Mouse (Mus musculus) mature B cell (primary cell): Measurements from ENCODE around the gene Prph.

Experiments used
- in situ Hi-C: fragments of 300-500 bp; cut with MboI; formaldehyde crosslinking; loops from 2 replicates; pipeline ENCODE4 v1.14.3; 2019

Prph gene

DNA sequence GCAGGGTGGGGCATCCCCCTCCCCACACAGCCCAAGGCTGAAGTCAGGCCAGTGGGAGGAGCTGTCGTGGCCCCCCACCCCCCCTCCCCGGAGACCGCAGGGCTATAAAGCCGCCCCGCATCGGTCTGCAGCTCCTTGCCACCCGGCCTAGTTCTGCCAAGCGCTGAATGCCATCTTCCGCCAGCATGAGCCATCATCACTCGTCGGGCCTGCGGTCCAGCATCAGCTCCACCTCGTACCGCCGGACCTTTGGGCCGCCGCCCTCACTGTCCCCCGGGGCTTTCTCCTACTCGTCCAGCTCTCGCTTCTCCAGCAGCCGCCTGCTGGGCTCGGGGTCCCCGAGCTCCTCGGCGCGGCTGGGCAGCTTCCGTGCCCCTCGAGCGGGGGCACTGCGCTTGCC lies at the start of gene Prph:
TSS of gene Prph (plus strand) at position 135 of the 400 bp plus-strand sequence.
- in situ Hi-C loops, result no loop called here

GRCm38 (mm10) chr15:99008801-99009241 lies 46.2 kb upstream of the Prph start:
- in situ Hi-C loops, result no loop called here

DNA sequence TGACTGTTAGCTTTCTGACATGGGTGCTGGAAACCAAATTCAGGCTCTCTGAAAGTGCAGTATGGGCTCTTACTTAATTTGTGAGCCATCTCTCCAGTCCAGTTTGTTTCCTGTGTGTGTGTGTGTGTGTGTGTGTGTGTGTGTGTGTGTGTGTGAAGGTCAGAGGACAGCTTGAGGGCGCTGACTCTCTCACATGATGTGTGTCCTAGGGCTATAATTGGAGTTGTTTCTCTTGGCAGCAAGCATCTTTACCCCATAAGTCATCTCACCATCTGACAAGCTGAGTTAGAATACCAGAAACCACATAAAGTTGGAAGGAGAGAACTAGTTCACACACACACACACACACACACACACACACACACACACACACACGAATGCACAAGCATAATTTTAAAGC lies 44.1 kb upstream of the Prph start:
- in situ Hi-C loops, result no loop called here

- in situ Hi-C loops, result no loop called here
Measured at GRCm38 (mm10) chr15:99011946-99012345, 43.0 kb upstream of the Prph start.

GRCm38 (mm10) chr15:99014496-99015030 lies 40.4 kb upstream of the Prph start:
- in situ Hi-C loops, result no loop called here

- in situ Hi-C loops, result no loop called here
Measured at GRCm38 (mm10) chr15:99017355-99017761, 37.6 kb upstream of the Prph start.

DNA sequence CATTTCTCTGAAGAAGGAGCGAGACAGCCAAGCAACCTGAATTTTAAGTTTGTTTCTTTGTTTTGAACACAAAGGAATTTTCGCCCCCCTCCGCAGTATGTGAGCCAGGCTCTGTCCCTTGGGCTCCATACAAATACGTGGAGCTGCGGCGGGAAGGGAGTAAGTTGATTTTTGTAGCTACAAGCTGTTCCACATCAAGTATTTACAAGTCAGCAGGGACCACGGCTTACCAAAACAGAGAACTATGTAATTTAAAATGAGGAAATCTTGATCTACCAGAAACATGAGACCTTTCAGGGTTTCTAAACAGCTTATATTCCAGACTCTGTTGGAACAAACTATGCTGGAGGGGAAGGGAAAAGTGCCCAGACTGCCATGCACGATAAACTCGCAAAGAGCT lies 37.0 kb upstream of the Prph start:
- in situ Hi-C loops, result no loop called here

DNA sequence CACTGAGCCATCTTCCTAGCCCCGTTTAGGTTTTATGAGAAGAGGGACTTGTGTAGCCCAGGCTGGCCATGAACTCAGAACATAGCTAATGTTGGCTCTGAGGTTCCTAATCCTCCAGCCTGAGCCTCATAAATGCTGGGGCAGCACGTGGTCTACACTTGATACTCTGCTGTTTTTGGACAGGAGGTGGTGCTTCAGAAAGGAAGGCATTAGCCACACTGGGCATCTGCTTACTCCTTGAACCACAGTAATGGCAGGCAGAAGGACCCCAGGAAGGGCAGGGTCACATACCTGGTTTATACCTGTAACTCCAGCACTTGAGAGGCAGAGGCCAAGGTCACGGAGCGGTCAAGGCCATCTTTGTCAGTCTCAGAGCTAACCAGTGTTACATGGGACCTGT lies 36.3 kb upstream of the Prph start:
- in situ Hi-C loops, result no loop called here

- in situ Hi-C loops, result no loop called here
Measured at GRCm38 (mm10) chr15:99019436-99019835, 35.5 kb upstream of the Prph start.

DNA sequence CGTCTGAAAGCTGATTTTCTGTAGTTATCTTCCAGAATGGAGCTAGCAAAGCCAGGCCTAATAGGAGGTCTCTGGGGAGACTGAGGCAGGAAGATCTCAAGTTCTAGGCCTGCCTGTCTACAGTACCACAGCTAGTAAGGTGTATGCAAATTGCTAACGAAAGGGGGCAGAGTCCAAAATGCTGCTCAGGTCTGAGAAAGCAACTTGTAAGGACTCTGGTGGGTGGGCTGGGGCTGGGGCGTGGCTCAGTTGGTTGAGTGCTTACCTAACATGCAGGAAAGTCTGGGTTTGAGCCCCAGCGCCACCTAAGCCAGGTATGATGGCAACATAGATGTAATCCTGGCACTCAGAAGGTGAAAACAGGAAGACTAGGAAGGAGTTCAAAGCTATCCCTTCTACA lies 34.8 kb upstream of the Prph start:
- in situ Hi-C loops, result no loop called here

DNA sequence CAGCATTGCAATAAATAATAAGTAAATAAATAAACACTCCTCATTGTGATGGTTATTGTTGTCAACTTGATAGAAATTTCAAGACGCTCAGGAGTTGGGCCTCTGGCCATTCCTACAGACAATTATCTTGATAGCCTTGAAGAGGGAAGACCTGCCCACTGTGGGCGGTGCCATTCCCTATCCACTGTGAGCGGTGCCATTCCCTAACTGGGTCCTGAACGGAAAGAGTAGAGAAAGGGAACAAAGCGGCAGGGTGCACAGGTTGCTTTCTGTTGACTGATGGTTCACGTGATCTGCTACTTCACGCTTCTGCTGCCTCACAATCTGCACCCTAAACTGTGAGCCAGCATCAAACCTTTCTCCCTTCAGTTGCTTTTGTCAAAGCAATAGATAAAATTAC lies 33.7 kb upstream of the Prph start:
- in situ Hi-C loops, result no loop called here

GRCm38 (mm10) chr15:99024668-99025314 lies 30.2 kb upstream of the Prph start:
- in situ Hi-C loops, result no loop called here

GRCm38 (mm10) chr15:99025414-99025813 lies 29.6 kb upstream of the Prph start:
- in situ Hi-C loops, result no loop called here

DNA sequence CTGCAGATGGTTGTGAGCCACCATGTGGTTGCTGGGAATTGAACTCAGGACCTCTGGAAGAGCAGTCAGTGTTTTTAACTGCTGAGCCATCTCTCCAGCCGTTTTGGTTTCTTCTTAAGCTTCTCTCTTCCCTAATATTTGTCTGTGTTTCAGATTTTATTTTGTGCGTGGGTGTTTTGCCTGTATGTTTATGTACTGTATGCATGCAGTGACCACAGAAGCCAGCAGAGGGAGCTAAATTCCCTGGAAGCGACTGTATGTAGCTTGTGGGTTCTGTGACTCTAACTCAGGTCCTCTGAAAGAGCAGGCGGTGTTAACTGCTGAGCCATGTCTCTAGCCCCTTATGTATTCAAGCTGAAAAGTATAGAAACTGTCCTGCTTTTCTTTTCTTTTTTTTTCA lies 28.7 kb upstream of the Prph start:
- in situ Hi-C loops, result no loop called here

GRCm38 (mm10) chr15:99027116-99027515 lies 27.9 kb upstream of the Prph start:
- in situ Hi-C loops, result no loop called here

DNA sequence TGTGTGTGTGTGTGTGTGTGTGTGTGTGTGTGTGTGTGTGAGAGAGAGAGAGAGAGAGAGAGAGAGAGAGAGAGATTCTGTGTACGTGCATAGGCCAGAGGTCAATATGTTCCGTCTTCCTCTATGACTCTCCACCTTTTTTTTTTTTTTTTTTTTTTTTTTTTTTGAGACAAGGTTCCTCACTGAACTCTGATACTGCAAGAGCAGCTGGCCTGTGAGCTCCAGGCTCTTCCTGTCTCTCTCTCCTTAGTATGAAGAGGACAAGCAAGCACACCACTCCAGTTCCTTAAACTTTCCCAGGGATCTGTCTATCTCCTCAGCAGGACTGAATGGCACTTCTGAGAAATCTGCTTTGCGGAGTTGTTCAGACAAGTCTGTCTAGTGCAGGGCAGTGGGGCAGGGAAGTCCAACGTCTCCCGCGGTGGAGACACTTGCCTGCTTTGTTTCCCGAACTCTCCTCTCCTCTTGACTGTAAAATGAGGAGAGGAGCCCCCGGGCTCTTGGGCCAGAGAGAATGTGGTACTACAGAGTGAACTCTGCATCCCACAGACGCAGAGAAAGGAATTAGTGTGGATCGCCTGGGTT lies 26.0 kb upstream of the Prph start:
- in situ Hi-C loops, result no loop called here

- in situ Hi-C loops, result no loop called here
Measured at GRCm38 (mm10) chr15:99029619-99030584, 25.1 kb upstream of the Prph start, which contains the start of gene Tuba1c. TSS of gene Tuba1c (plus strand) at chr15:99029891.

DNA sequence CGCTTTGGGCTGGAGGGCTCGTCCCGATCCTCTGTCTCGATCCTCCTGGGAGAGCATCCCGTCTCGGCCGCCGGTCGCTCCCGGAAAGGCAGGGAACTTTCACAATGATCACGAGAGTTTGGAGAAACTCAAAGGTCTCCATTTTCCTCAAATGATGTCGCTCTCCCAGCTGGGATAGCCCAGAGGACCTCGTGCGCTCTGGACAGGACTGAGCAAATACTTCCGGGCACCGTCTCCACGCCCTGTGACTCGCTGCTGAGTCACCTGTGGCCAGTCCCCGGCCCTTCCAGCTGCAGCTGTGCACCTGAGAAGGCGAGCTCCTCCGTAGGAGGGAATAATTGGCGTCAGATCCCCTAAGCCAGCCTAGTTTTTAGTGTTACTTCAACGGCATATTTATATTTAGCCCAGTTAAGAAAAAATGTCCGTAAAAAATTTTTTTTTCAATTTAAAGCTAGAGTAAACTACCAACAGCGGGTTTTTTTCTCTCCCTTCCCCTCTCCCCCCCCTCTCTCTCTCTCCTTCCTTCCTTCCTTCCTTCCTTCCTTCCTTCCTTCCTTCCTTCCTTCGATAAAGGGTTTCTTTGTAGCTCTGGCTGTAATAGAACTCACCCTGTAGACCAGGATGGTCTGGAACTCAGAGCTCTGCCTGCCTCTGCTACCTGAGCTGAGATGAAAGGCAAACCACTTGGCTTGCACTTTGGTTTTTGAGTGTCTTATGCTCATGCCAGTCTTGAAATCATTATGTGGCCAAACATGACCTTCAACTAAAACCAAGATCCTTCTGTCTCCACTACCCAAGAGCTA lies 24.2 kb upstream of the Prph start:
- in situ Hi-C loops, result no loop called here

DNA sequence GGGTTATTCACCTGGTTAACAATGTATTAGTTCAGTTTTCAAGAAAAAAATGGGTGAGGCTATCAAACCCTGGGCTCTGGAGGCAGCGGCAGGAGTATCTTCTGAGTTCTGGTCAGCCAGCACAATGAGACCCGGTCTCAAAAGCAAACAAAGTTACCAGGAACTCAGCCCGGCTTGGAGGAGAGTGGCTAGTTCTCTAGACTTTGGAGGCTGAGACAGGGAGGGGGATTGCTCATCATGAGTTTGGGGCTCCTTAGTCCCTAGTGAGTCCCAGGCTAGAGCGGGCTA lies 23.6 kb upstream of the Prph start:
- in situ Hi-C loops, result no loop called here

DNA sequence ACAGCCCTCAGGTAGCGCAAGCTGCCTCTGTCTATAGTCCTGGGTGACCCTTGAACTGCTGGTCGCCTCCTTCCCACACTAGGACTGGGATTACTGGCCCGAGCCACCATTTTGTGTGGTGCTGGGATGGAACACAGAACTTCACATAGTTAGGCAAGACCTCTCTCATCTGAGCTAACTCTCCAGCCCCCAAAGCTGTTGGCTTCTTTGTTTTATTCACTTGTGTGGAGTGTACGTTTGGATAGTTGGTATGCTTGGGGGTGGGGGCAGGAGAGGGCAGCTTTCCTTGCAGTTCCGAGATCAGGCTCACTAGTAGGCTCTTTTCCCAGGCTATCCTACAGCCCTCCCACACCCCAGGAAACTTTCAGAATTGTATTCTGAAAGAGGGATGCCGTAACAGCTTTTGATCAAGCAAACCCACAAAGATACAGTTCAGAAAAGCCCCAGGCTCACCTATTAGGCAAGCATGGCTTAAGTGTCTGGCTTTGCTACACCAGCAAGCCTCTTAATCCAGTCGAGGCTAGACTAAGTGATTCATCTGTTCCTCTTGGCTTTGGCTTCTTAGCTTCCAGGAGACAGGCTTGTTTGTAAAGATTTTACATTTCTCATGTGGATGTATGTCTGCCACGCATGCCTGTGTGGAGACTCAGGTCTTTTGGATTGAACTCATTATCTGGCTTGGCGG lies 22.8 kb upstream of the Prph start:
- in situ Hi-C loops, result no loop called here

DNA sequence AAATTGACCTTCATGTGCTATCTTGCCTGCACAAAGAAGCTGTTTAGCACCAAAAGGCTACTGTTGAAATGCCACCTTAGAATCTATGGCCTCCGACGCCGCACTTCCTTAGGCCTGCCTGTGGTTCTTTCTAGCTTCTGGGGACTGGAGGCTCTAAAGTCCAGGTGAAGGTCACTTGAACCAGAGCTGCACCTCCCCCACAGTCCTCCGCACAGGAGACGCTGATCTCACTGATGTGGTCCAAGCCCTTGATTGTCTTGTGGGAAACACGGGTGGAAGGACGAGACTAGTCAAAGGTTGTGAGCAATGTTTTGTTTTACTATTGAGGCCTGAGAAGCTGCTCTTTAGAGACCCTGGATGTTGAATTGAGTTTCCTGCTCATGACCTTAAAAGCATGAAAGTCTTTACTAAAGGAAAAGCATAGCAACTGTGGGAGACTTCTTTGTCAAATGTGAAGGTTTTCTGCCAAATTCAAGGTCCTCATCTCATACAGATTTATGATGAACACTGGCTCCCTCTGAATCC lies 22.2 kb upstream of the Prph start:
- in situ Hi-C loops, result no loop called here
